Mouse (Mus musculus) neural tube, embryonic 11.5 days (tissue): ENCODE data around the gene Kcnmb1. TPM values are rescaled to one million over a fixed set of nuclear protein-coding genes. Genes with fewer than 3 reads are reported as not detected.

Source experiments
- ATAC-seq: fragments of 200-750 bp; cut with Nextera tagmentation; 2 replicates; pipeline ENCODE4 v1.8.0; 2017; ENCODE audit warnings: moderate number of reproducible peaks, mild to moderate bottlenecking, moderate TSS enrichment, moderate library complexity; ENCODE audit not compliant: insufficient read depth, low FRiP score, low TSS enrichment
- DNase-seq: peaks from one replicate; pipeline ENCODE4 v3.0.0-alpha.2; 2015; ENCODE audit warnings: low spot score
- H3K27ac ChIP-seq: fragments of 300-500 bp; sonication (generic); 2 replicates; pipeline ENCODE4 v1.5.1; 2014; ENCODE audit warnings: low read depth, mild to moderate bottlenecking, low read length
- H3K27me3 ChIP-seq: fragments of 300-500 bp; sonication (generic); 2 replicates; pipeline ENCODE4 v1.6.1; 2014; ENCODE audit warnings: mild to moderate bottlenecking, low read length, mixed read lengths; ENCODE audit not compliant: control insufficient read depth, insufficient read depth
- H3K36me3 ChIP-seq: fragments of 300-500 bp; sonication (generic); 2 replicates; pipeline ENCODE4 v1.6.1; 2014; ENCODE audit warnings: mild to moderate bottlenecking, low read length, moderate library complexity, mixed read lengths; ENCODE audit not compliant: control insufficient read depth, insufficient read depth
- H3K4me1 ChIP-seq: fragments of 300-500 bp; sonication (generic); 2 replicates; pipeline ENCODE4 v1.6.1; 2014; ENCODE audit warnings: low read length, mixed read lengths; ENCODE audit not compliant: control insufficient read depth, insufficient read depth
- H3K4me2 ChIP-seq: fragments of 300-500 bp; sonication (generic); 2 replicates; pipeline ENCODE4 v1.6.1; 2014; ENCODE audit warnings: low read depth, mild to moderate bottlenecking, moderate library complexity
- H3K4me3 ChIP-seq: fragments of 300-500 bp; sonication (generic); 2 replicates; pipeline ENCODE4 v1.5.1; 2014; ENCODE audit warnings: low read depth, low read length
- H3K9ac ChIP-seq: fragments of 300-500 bp; sonication (generic); 2 replicates; pipeline ENCODE4 v1.6.1; 2014; ENCODE audit warnings: mild to moderate bottlenecking, low read length
- H3K9me3 ChIP-seq: fragments of 300-500 bp; sonication (generic); 2 replicates; pipeline ENCODE4 v1.6.1; 2016; ENCODE audit warnings: low read length; ENCODE audit not compliant: control insufficient read depth
- WGBS: fragments of 180-500 bp; shearing (Covaris S2); extraction: QIAGEN DNeasy Blood & Tissue Kit; methylation state at CpG from one replicate; pipeline ENCODE4 v1.1.7; 2014; 5-methylcytosine and 5-hydroxymethylcytosine counted together
- polyA plus RNA-seq: library from polyadenylated mRNA; unstranded; fragments of >200 nt; fragmentation: Nextera tagmentation; extraction: Ambion mirVana; gene quantifications from 2 replicates; pipeline ENCODE4 v1.2.1, GENCODE M21; 2014

Gene Kcnmb1
- polyA plus RNA-seq, 1 experiment from 2014 or later: 0.17 TPM

DNA sequence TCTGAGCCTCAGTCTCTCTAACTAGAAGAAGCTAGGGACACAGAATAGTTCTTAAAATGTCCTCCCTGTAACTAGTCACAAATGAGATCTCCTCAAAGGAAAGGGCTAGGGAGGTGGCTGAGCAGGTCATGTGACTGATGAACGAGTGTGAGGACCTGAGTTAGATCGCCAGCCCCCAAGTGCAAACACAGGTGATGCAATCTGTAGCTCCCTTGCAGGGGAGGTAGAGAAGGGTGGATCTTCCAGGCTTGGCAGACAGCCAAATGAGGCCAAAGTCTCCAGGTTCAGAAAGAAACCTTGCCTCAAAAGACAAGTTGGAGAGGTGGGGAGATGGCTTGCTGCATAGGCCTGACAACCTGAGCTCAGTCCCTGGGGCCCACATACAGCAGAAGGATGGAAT is 36.3 kb upstream of the Kcnmb1 start:
- Histone ChIP-seq H3K4me3 (no peak overlapping the region), H3K27me3 (no peaks in the 10 kb centered on the region), H3K36me3 (no peaks in the 10 kb centered on the region), H3K4me1 (no peaks in the 10 kb centered on the region), H3K4me2 (no peak overlapping the region), H3K9ac (no peak overlapping the region), H3K9me3 (no peaks in the 10 kb centered on the region), H3K27ac (no peak overlapping the region)
- WGBS: 65% methylated on average over 2 of the region's 2 CpGs
- ATAC-seq (no peak), DNase-seq (no peak)

GRCm38 (mm10) chr11:33927321-33927720 is 35.5 kb upstream of the Kcnmb1 start:
- no peak overlapping the region for H3K4me2 ChIP-seq
- 73% methylated on average over 6 of the region's 6 CpGs for whole genome bisulfite sequencing
- no peaks in the 10 kb centered on the region for H3K9me3 ChIP-seq
- DNase-seq (no peak), ATAC-seq (no peak)
- H3K27me3 ChIP-seq: no peaks in the 10 kb centered on the region
- H3K36me3 ChIP-seq: no peaks in the 10 kb centered on the region
- H3K4me3 ChIP-seq: no peak overlapping the region
- H3K4me1 ChIP-seq: no peaks in the 10 kb centered on the region
- no peak overlapping the region for H3K27ac ChIP-seq
- H3K9ac ChIP-seq: no peak overlapping the region

- no peak overlapping the region for H3K4me3 ChIP-seq
- 82% methylated on average over 4 of the region's 4 CpGs for WGBS
- no peak overlapping the region for H3K4me2 ChIP-seq
- no peak overlapping the region for H3K9ac ChIP-seq
- DNase-seq (no peak), ATAC-seq (no peak)
- no peaks in the 10 kb centered on the region for H3K4me1 ChIP-seq
- no peaks in the 10 kb centered on the region for H3K36me3 ChIP-seq
- H3K9me3 ChIP-seq: no peaks in the 10 kb centered on the region
- no peak overlapping the region for H3K27ac ChIP-seq
- H3K27me3 ChIP-seq: no peaks in the 10 kb centered on the region
Observed at GRCm38 (mm10) chr11:33927836-33928235, 35.0 kb upstream of the Kcnmb1 start.

- no peak overlapping the region for H3K27ac ChIP-seq
- H3K9me3 ChIP-seq: no peaks in the 10 kb centered on the region
- no peak overlapping the region for H3K4me2 ChIP-seq
- H3K9ac ChIP-seq: no peak overlapping the region
- WGBS: 32% methylated on average over 7 of the region's 7 CpGs
- peak; percentile 54 for DNase-seq
- no peaks in the 10 kb centered on the region for H3K27me3 ChIP-seq
- H3K4me1 ChIP-seq: no peaks in the 10 kb centered on the region
- no peak overlapping the region for H3K4me3 ChIP-seq
- no peak for ATAC-seq
- H3K36me3 ChIP-seq: no peaks in the 10 kb centered on the region
Observed at GRCm38 (mm10) chr11:33928658-33929057, 34.2 kb upstream of the Kcnmb1 start.

GRCm38 (mm10) chr11:33929412-33929811 is 33.4 kb upstream of the Kcnmb1 start:
- Histone ChIP-seq H3K4me3 (no peak overlapping the region), H3K9ac (no peak overlapping the region), H3K4me1 (no peaks in the 10 kb centered on the region), H3K4me2 (no peak overlapping the region), H3K27me3 (no peaks in the 10 kb centered on the region), H3K9me3 (no peaks in the 10 kb centered on the region), H3K36me3 (no peaks in the 10 kb centered on the region), H3K27ac (no peak overlapping the region)
- WGBS: 50% methylated on average over 11 of the region's 11 CpGs
- ATAC-seq (no peak), DNase-seq (no peak)

GRCm38 (mm10) chr11:33931836-33932385 is 30.9 kb upstream of the Kcnmb1 start:
- H3K27ac ChIP-seq: no peak overlapping the region
- no peaks in the 10 kb centered on the region for H3K9me3 ChIP-seq
- H3K9ac ChIP-seq: no peak overlapping the region
- no peak overlapping the region for H3K4me3 ChIP-seq
- H3K4me1 ChIP-seq: no peaks in the 10 kb centered on the region
- peak; percentile 56; the same call in 1 of the 2 replicates for ATAC-seq
- no peaks in the 10 kb centered on the region for H3K27me3 ChIP-seq
- WGBS: 10% methylated on average over 7 of the region's 10 CpGs
- H3K36me3 ChIP-seq: no peaks in the 10 kb centered on the region
- H3K4me2 ChIP-seq: no peak overlapping the region
- peak; percentile 65 for DNase-seq

DNA sequence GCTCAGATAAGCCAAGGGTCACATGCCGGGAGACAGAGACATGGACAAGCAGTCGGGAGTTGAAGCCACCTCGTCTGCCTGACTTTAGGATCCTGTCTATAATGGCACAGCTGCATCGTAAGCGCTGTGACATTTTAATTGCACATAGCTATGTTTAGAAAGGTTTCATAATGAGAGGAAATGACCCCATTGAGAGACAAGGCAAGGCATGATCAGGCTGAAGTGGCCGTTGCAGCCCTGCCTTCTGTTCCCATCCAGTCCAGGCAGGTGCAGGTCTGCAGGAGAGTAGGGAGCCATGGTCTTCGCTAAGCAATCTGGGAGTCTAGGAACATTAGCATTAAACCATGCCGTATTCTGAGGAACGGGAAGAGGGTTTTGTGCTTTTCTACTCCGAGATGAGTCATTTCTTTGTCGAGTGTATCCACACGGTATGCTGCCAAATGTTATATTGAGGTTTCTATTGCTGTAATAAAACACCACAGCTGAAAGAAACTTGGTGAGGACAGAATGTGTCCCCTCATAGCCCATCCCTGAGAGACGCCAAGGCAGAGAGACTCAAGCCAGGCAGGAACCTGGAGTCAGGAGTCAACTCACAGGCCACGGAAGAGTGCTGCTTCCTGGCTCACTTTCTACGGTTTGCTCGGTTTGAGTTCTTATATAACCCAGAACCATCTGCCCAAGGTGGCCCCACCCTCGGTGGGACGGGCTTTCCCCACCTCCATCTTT is 30.3 kb upstream of the Kcnmb1 start:
- Histone ChIP-seq H3K4me3 (no peak overlapping the region), H3K4me1 (no peaks in the 10 kb centered on the region), H3K4me2 (no peak overlapping the region), H3K9me3 (no peaks in the 10 kb centered on the region), H3K27ac (no peak overlapping the region), H3K27me3 (no peaks in the 10 kb centered on the region), H3K9ac (no peak overlapping the region), H3K36me3 (no peaks in the 10 kb centered on the region)
- ATAC-seq: no peak
- DNase-seq: no peak
- 54% methylated on average over 18 of the region's 18 CpGs for WGBS

- H3K27ac ChIP-seq: no peak overlapping the region
- H3K9ac ChIP-seq: no peak overlapping the region
- no peak for DNase-seq
- 62% methylated on average over 9 of the region's 9 CpGs for WGBS
- no peaks in the 10 kb centered on the region for H3K9me3 ChIP-seq
- no peaks in the 10 kb centered on the region for H3K36me3 ChIP-seq
- no peak overlapping the region for H3K4me3 ChIP-seq
- no peaks in the 10 kb centered on the region for H3K4me1 ChIP-seq
- no peaks in the 10 kb centered on the region for H3K27me3 ChIP-seq
- no peak overlapping the region for H3K4me2 ChIP-seq
- ATAC-seq: no peak
Observed at GRCm38 (mm10) chr11:33934286-33934685, 28.5 kb upstream of the Kcnmb1 start.

- no peak overlapping the region for H3K4me2 ChIP-seq
- WGBS: 87% methylated on average over 8 of the region's 8 CpGs
- no peaks in the 10 kb centered on the region for H3K36me3 ChIP-seq
- no peaks in the 10 kb centered on the region for H3K9me3 ChIP-seq
- H3K27ac ChIP-seq: no peak overlapping the region
- ATAC-seq (no peak), DNase-seq (no peak)
- H3K27me3 ChIP-seq: no peaks in the 10 kb centered on the region
- H3K4me1 ChIP-seq: no peaks in the 10 kb centered on the region
- no peak overlapping the region for H3K9ac ChIP-seq
- no peak overlapping the region for H3K4me3 ChIP-seq
Observed at GRCm38 (mm10) chr11:33937641-33938040, 25.2 kb upstream of the Kcnmb1 start.
